Mouse (Mus musculus) forebrain, embryonic 15.5 days (tissue): ENCODE data around the gene Csf2rb2. TPM values are rescaled to one million over a fixed set of nuclear protein-coding genes. Genes with fewer than 3 reads are reported as not detected.
"Not testable (repeated sequence)": the region's sequence is repeated elsewhere in the genome, so short reads cannot be mapped to it uniquely, and the experiment has no call there.

ENCODE experiments used
- ATAC-seq: fragments of 200-750 bp; cut with Nextera tagmentation; replicated peaks from 2 replicates; pipeline ENCODE4 v1.8.0; 2017; ENCODE audit warnings: mild to moderate bottlenecking, moderate TSS enrichment, moderate library complexity
- H3K27ac ChIP-seq: fragments of 300-500 bp; sonication (generic); replicated peaks from 2 replicates; pipeline ENCODE4 v1.5.1; 2015; ENCODE audit warnings: mild to moderate bottlenecking, inconsistent platforms
- H3K27me3 ChIP-seq: fragments of 300-500 bp; sonication (generic); 2 replicates; pipeline ENCODE4 v1.6.1; 2015; ENCODE audit warnings: inconsistent platforms
- H3K36me3 ChIP-seq: fragments of 300-500 bp; sonication (generic); 2 replicates; pipeline ENCODE4 v1.6.1; 2015; ENCODE audit warnings: mild to moderate bottlenecking, inconsistent platforms
- H3K4me1 ChIP-seq: fragments of 300-500 bp; sonication (generic); 2 replicates; pipeline ENCODE4 v1.6.1; 2015; ENCODE audit warnings: inconsistent platforms
- H3K4me2 ChIP-seq: fragments of 300-500 bp; sonication (generic); replicated peaks from 2 replicates; pipeline ENCODE4 v1.6.1; 2015; ENCODE audit warnings: mild to moderate bottlenecking, inconsistent platforms
- H3K4me3 ChIP-seq: fragments of 300-500 bp; sonication (generic); 2 replicates; pipeline ENCODE4 v1.5.1; 2015; ENCODE audit warnings: mild to moderate bottlenecking, inconsistent platforms
- H3K9ac ChIP-seq: fragments of 300-500 bp; sonication (generic); replicated peaks from 2 replicates; pipeline ENCODE4 v1.6.1; 2015; ENCODE audit warnings: mild to moderate bottlenecking, inconsistent platforms
- H3K9me3 ChIP-seq: fragments of 300-500 bp; sonication (generic); 2 replicates; pipeline ENCODE4 v1.6.1; 2016; ENCODE audit warnings: inconsistent platforms
- WGBS: fragments of 180-500 bp; shearing (Covaris S2); methylation state at CpG from one replicate; pipeline ENCODE4 v1.1.7; 2015; ENCODE audit warnings: mixed read lengths; 5-methylcytosine and 5-hydroxymethylcytosine counted together
- polyA plus RNA-seq: library from polyadenylated mRNA; unstranded; fragments of >200 nt; fragmentation: Nextera tagmentation; extraction: Ambion mirVana; gene quantifications from 2 replicates; pipeline ENCODE4 v1.2.1, GENCODE M21; 2015

Gene Csf2rb2
- polyA plus RNA-seq, 1 experiment from 2014 or later = 0.15 TPM

DNA sequence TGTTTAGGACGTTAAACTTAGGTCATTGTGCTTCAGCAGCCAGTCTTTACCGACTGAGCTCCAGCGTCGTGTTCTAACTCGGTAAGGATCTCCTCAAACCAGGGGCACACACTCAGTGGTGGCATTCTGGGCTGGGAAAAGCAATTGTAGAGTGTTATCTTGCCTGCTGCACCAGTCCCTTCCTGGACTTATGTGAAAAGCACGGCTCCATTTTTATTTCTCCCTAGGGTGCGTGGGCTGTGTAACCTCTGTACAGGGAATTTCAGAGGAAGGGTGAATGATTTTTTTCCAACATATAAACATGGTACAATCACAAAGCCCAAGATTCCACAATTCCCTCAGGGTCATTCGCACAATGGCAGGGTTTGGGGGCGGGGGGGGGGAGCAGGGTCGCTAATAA lies 38.1 kb downstream of the Csf2rb2 start:
- Histone ChIP-seq H3K36me3 (no peaks in the 10 kb centered on the region), H3K4me3 (no peak overlapping the region), H3K9me3 (no peaks in the 10 kb centered on the region), H3K27me3 (no peaks in the 10 kb centered on the region), H3K4me2 (no peak overlapping the region), H3K9ac (no peak overlapping the region), H3K27ac (no peak overlapping the region), H3K4me1 (no peaks in the 10 kb centered on the region)
- no peak for ATAC-seq
- 88% methylated on average over 10 of the region's 10 CpGs for WGBS

DNA sequence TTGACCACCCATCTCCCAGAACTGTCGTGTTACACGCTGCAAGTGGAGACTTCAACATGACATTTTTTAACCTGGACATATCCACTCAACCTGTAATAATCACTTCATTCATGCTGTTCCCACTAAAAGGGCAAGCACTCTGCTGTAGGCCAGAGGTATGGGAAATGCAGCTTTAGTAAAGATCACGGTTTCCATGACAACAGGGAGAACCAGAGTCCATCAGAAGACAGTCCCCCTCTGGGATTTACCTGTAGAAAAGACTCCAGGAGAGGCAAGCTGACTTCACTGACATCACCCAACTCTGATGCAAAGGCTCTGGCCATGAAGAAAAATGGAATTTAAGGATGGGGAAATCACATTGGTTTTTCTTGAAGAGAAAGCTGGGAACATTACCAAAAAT lies 42.2 kb downstream of the Csf2rb2 start:
- Histone ChIP-seq H3K9me3 (no peaks in the 10 kb centered on the region), H3K36me3 (no peaks in the 10 kb centered on the region), H3K4me3 (no peak overlapping the region), H3K4me1 (no peaks in the 10 kb centered on the region), H3K9ac (no peak overlapping the region), H3K4me2 (no peak overlapping the region), H3K27ac (no peak overlapping the region), H3K27me3 (no peaks in the 10 kb centered on the region)
- no peak for ATAC-seq
- WGBS = 63% methylated on average over 3 of the region's 3 CpGs

DNA sequence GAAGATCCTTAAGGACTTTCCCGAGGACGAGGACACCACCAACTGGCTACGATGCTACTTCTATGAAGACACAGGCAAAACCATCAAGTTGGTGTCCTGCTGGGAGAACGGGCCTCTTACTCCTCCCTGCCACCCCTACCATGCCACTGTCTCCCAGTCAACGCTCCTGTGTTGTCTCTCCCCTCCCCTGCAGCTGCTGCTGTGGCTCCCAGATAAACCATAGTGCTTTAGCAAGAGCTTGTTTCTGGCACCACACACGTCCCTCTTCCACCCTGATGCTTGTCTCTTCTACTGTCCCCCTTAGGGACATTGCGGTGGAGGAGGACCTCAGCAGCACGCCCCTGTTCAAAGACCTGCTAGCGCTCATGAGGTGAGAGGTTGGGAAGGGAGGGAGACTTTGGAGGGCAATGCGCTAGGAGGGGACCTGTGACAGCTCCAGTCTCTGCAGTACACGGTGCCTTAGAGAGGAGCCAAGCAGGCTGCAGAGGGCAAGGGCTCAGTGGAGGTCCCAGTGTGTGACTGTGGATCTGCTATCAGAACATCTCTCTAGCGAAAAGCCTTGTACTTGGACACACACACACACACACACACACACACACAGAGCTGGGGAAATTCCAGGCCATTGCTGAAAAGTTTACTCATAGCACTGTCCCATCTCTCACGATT lies 44.7 kb downstream of the Csf2rb2 start:
- Histone ChIP-seq H3K4me2 (no peak overlapping the region), H3K9me3 (no peaks in the 10 kb centered on the region), H3K4me1 (no peaks in the 10 kb centered on the region), H3K36me3 (no peaks in the 10 kb centered on the region), H3K27me3 (no peaks in the 10 kb centered on the region), H3K4me3 (no peak overlapping the region), H3K9ac (no peak overlapping the region), H3K27ac (no peak overlapping the region)
- 76% methylated on average over 13 of the region's 13 CpGs for WGBS
- no peak for ATAC-seq

DNA sequence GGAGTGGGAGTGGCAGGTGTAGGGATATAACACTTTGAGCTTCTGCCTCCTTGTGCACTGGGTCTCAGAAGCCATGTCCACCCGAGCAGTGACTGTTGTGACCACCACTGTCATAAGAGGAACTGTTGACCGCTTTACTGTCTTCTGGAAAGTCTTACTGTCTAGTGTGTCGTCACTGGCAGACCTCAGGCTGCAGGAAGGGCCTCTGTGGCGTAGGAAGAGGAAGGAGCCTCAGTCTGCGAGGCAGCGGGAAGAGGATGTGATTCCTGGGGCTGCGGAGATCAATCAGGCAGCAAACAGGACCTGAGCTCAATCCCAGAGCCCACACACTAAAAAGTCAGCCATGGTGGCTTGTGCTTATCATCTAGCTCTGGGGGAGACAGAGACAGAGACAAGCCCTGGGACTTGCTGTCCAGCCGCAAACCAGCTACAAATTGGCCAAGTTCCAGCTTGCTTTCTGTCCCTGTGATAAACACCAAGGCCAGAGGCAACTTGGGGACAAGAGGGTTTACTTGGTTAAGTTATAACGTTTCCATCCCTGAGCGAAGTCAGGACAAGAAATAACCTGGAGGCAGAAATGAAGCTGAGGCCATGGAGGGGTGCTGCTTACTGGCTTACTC lies 47.2 kb downstream of the Csf2rb2 start:
- H3K9me3 ChIP-seq = no peaks in the 10 kb centered on the region
- no peaks in the 10 kb centered on the region for H3K36me3 ChIP-seq
- H3K4me3 ChIP-seq = no peak overlapping the region
- no peaks in the 10 kb centered on the region for H3K4me1 ChIP-seq
- H3K27ac ChIP-seq = no peak overlapping the region
- H3K9ac ChIP-seq = no peak overlapping the region
- 80% methylated on average over 10 of the region's 10 CpGs for WGBS
- no peaks in the 10 kb centered on the region for H3K27me3 ChIP-seq
- ATAC-seq = no peak
- no peak overlapping the region for H3K4me2 ChIP-seq

DNA sequence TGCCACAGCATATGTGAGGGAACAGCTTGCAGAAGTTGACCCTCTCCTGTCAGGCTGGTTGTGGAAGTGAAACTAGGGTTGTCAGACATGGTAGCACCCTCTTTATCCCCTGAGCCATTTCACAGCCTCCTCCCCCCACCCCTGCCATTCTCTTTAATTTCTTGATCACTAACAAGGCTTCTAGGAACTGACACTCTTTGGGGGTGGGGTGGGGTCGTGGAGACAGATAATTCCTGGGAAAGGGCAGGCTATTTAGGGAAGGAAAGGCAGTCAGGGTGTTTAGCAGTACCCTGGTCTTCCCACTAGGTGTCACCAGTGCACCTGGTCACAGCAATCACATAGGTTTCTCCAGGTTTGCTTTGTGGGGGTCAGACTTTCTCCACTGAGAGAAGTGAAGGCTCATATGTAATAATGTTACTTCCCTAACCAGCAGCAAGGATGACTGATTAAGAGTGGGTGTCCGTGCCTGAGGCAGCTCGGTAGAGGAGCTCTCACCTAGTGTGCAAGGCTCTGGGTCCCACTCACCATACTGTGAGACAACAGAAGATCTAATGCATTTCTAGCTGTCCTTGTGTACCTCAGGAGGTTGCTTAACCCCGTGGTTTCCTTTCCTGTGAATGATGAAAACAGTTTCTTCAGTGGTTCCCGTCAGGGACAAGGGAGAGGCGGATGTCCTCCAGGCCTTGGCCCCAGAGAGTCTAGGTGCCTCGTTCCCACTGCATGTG lies 48.0 kb downstream of the Csf2rb2 start:
- H3K4me1 ChIP-seq = no peaks in the 10 kb centered on the region
- no peaks in the 10 kb centered on the region for H3K36me3 ChIP-seq
- H3K27me3 ChIP-seq = no peaks in the 10 kb centered on the region
- H3K4me2 ChIP-seq = no peak overlapping the region
- H3K4me3 ChIP-seq = no peak overlapping the region
- WGBS = 40% methylated on average over 7 of the region's 7 CpGs
- H3K9ac ChIP-seq = no peak overlapping the region
- no peaks in the 10 kb centered on the region for H3K9me3 ChIP-seq
- ATAC-seq = no peak
- H3K27ac ChIP-seq = no peak overlapping the region

DNA sequence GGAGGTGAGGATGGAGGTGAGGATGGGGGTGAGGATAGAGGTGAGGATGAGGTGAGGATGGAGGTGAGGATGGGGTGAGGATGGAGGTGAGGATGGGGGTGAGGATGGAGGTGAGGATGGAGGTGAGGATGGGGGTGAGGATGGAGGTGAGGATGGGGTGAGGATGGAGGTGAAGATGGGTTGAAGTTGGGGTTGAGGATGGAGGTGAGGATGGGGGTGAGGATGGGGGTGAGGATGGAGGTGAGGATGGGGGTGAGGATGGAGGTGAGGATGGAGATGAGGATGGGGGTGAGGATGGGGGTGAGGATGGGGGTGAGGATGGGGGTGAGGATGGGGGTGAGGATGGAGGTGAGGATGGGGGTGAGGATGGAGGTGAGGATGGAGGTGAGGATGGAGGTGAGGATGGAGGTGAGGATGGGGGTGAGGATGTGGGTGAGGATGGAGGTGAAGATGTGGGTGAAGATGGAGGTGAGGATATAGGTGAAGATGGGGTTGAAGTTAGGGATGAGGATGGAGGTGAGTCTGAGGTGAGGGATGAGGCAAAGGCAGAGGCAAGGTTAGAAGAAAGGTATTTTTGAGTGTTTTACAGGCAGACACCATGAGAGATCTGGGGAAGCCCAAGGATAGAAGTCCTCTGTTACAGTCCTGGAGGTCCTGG lies 48.8 kb downstream of the Csf2rb2 start:
- H3K4me3 ChIP-seq, H3K27ac ChIP-seq, H3K9ac ChIP-seq, H3K4me1 ChIP-seq, ATAC-seq, H3K4me2 ChIP-seq, H3K9me3 ChIP-seq, H3K27me3 ChIP-seq, H3K36me3 ChIP-seq: not testable (repeated sequence)

DNA sequence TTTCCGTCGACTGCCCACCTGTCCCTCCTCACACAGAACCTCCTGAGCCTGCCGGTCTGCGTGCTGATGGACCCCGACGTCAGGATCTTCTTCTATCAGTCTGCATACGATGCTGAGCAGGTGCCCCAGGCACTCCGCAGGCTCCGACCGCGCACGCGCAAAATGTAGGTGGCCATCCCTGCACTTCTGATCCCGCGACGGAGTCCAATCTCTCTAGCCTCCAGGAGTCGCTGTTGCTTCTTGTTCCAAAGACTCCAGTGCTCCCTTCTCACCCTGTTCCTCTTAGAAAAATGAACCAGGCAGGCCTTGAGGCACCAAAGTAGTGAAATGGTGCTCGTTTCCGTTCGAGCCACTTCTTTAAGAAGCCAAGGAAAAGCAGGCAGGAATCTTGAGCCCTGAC lies 50.8 kb downstream of the Csf2rb2 start:
- no peak overlapping the region for H3K4me3 ChIP-seq
- no peaks in the 10 kb centered on the region for H3K27me3 ChIP-seq
- no peak overlapping the region for H3K27ac ChIP-seq
- H3K4me2 ChIP-seq = 0 out of 2 replicates have a peak overlapping the region, but pooled peaks have one; percentile 10
- 23% methylated on average over 20 of the region's 20 CpGs for WGBS
- no peaks in the 10 kb centered on the region for H3K4me1 ChIP-seq
- no peaks in the 10 kb centered on the region for H3K36me3 ChIP-seq
- H3K9me3 ChIP-seq = no peaks in the 10 kb centered on the region
- H3K9ac ChIP-seq = no peak overlapping the region
- ATAC-seq = no peak

DNA sequence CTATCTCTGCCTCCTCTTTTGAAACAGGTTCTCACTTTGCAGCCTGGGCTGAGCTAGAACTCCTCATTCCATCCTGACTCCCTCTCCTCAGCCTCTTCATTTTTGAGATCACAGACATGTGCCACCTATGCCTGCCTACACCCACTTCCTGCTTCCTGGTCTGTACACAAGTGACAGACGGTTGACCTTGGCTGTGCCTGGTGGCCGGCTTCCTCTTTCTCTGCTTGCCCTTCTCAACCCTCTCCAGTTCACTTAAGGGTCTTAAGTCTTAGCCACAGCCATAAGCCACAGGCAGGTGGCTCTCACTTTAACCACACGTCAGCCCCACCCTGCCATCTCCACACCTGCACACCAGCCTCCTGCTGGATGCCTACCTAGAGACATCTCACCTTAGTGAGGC lies 57.1 kb downstream of the Csf2rb2 start:
- Histone ChIP-seq H3K27me3 (no peaks in the 10 kb centered on the region), H3K4me2 (no peak overlapping the region), H3K9me3 (no peaks in the 10 kb centered on the region), H3K9ac (no peak overlapping the region), H3K4me1 (no peaks in the 10 kb centered on the region), H3K36me3 (no peaks in the 10 kb centered on the region), H3K4me3 (no peak overlapping the region), H3K27ac (no peak overlapping the region)
- 81% methylated on average over 3 of the region's 3 CpGs for WGBS
- ATAC-seq = no peak

DNA sequence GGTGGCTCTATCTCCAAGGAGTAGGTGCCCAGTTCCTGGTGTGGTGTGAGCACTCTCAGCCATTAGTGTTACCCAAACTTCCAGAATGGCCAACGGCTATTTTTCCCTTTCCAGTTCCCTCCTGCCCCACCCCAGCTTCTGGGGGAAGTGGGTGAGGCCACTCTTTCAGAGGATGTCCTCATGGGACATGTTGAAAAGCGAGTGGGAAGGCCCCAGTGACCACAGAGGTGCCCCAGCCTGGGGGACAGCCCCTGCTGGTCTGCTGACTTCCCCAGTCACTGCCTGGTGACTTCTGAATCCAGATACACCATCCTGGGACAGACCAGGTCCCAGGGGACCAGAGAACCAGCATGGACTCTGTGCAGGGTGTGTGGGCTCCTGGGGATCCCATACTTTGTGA lies 57.9 kb downstream of the Csf2rb2 start:
- no peak overlapping the region for H3K4me3 ChIP-seq
- no peak overlapping the region for H3K4me2 ChIP-seq
- no peaks in the 10 kb centered on the region for H3K9me3 ChIP-seq
- no peak overlapping the region for H3K27ac ChIP-seq
- ATAC-seq = no peak
- H3K9ac ChIP-seq = no peak overlapping the region
- 61% methylated on average over 2 of the region's 2 CpGs for WGBS
- no peaks in the 10 kb centered on the region for H3K27me3 ChIP-seq
- H3K4me1 ChIP-seq = no peaks in the 10 kb centered on the region
- H3K36me3 ChIP-seq = no peaks in the 10 kb centered on the region

DNA sequence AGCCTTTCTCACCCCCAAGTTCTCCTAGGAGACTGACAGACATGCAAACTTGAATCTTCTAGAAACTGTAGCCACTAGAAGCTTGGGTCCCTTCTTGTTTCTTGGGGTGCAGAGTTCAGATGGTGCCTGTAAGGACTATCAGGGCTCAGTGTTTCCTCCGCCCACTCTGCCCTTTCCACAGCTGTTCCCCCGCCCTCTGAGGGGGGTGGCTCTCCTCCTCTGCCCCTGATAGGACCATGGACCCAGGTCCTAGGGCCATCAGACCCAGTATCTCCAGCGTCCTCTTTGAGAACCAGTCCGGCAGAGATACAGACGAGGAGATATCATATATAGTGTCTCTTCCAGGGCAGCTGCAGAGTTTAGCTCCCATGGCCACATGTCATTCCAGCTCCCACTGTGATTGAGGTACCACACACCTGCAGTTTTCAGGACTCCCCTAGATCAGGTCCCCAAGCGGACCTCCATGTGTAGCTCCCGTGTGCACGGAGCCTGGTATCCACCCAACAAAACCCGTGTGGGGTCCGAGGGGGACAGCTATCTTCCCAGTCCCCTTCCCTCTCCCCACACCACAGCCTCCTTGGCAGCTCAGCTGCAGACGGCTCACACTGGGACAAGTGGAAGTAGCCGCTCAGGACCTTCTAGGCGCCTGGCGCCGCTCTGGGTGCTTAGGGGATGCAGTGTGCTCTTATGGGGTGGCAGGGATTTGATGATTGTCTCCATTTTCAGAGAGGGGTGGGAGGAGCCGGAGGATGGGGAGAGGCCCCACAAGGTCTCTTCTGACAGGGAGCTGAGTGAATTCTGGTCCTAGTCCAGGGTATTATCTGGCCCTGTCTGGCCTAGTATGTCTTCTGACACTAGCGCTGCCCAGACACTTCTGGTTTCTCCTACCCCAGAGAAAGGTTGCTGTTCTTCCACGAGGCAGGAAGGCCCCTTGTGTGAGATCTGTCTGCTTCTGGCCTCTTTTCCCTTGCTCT lies 59.1 kb downstream of the Csf2rb2 start:
- WGBS = 79% methylated on average over 18 of the region's 18 CpGs
- Histone ChIP-seq H3K27ac (no peak overlapping the region), H3K9ac (no peak overlapping the region), H3K4me2 (no peak overlapping the region), H3K4me1 (no peaks in the 10 kb centered on the region), H3K9me3 (no peaks in the 10 kb centered on the region), H3K4me3 (no peak overlapping the region), H3K36me3 (no peaks in the 10 kb centered on the region), H3K27me3 (no peaks in the 10 kb centered on the region)
- ATAC-seq = no peak

DNA sequence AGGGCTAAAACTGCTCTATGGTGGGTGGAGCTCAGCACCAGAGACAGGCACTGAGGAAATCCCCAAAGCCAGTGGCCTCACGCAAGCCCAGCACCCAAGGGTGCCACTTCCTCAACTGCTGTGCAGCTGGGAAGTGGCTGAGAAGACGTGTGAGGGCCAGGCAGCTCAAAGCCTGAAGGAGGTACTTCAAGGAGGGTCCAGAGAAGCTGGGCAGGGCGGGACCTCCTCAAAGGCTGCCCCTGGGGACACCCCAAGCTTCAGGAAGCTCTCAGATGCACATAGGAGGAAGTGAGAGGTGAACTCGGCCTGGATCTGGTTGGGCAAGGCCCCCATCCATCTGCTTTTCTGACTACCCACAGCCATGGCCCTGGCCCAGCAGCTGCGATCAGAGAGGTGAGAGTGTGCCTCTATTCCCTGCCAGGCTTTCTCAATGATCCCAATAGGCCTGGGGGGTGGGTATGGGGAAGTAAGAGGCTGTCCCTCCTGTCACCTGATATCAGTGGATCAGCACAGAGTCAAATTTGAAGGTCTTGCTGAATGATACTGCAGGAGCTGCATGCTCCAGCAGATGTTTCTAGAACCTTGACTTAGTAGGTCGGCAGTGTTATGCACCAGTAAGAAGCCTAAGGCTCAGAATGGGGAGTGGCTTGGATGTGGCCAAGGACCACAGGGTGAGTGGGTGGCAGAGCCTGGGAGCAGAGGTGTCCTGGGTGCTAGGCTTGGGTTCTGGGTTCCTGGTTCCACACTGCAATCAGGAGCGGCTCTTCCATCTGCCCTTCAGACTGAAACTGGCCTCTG lies 60.6 kb downstream of the Csf2rb2 start, which contains the start of gene Ncf4:
Gene Ncf4, plus strand, starts transcription at position 107 of the 798 bp plus-strand sequence.
- WGBS = 62% methylated on average over 7 of the region's 7 CpGs

More for the DNA sequence above, 60.6 kb downstream of the Csf2rb2 start, which contains the start of gene Ncf4:
- Histone ChIP-seq H3K4me3 (no peak within 1 kb of the TSS), H3K4me2 (no peak within 1 kb of the TSS), H3K27ac (no peak within 1 kb of the TSS), H3K9me3 (no peaks in the 10 kb centered on the region), H3K4me1 (no peaks in the 10 kb centered on the region), H3K27me3 (no peaks in the 10 kb centered on the region), H3K9ac (no peak within 1 kb of the TSS), H3K36me3 (no peaks in the 10 kb centered on the region)
- no peak for ATAC-seq
